Mouse (Mus musculus) forebrain, embryonic 16.5 days (tissue): ENCODE results near the gene Fut1. TPM values are rescaled to one million over a fixed set of nuclear protein-coding genes. Genes with fewer than 3 reads are reported as not detected.

Experiments used
- ATAC-seq: fragments of 200-750 bp; cut with Nextera tagmentation; 2 replicates; pipeline ENCODE4 v1.8.0; 2017; ENCODE audit warnings: mild to moderate bottlenecking, moderate library complexity
- H3K27ac ChIP-seq: fragments of 300-500 bp; sonication (generic); 2 replicates; pipeline ENCODE4 v1.5.1; 2014; ENCODE audit warnings: low read length, control low read depth
- H3K27me3 ChIP-seq: fragments of 300-500 bp; sonication (generic); replicated peaks from 2 replicates; pipeline ENCODE4 v1.6.1; 2014; ENCODE audit warnings: low read length; ENCODE audit not compliant: control insufficient read depth, insufficient read depth
- H3K36me3 ChIP-seq: fragments of 300-500 bp; sonication (generic); 2 replicates; pipeline ENCODE4 v1.6.1; 2014; ENCODE audit not compliant: control insufficient read depth, insufficient read depth
- H3K4me1 ChIP-seq: fragments of 300-500 bp; sonication (generic); replicated peaks from 2 replicates; pipeline ENCODE4 v1.6.1; 2014; ENCODE audit warnings: low read length; ENCODE audit not compliant: control insufficient read depth, insufficient read depth
- H3K4me2 ChIP-seq: fragments of 300-500 bp; sonication (generic); 2 replicates; pipeline ENCODE4 v1.6.1; 2014; ENCODE audit warnings: mild to moderate bottlenecking, low read length, control low read depth
- H3K4me3 ChIP-seq: fragments of 300-500 bp; sonication (generic); replicated peaks from 2 replicates; pipeline ENCODE4 v1.5.1; 2014; ENCODE audit warnings: mild to moderate bottlenecking, low read length, control low read depth
- H3K9ac ChIP-seq: fragments of 300-500 bp; sonication (generic); replicated peaks from 2 replicates; pipeline ENCODE4 v1.6.1; 2014; ENCODE audit warnings: low read depth, low read length, control low read depth
- H3K9me3 ChIP-seq: fragments of 300-500 bp; sonication (generic); 2 replicates; pipeline ENCODE4 v1.6.1; 2016; ENCODE audit warnings: low read length; ENCODE audit not compliant: control insufficient read depth
- WGBS: fragments of 180-500 bp; shearing (Covaris S2); extraction: QIAGEN DNeasy Blood & Tissue Kit; methylation state at CpG from one replicate; pipeline ENCODE4 v1.1.7; 2014; 5-methylcytosine and 5-hydroxymethylcytosine counted together
- polyA plus RNA-seq: library from polyadenylated mRNA; unstranded; fragments of >200 nt; fragmentation: Nextera tagmentation; extraction: Ambion mirVana; gene quantifications from 2 replicates; pipeline ENCODE4 v1.2.1, GENCODE M21; 2015

The Fut1 gene
- polyA plus RNA-seq, 1 experiment from 2014 or later = not detected

DNA sequence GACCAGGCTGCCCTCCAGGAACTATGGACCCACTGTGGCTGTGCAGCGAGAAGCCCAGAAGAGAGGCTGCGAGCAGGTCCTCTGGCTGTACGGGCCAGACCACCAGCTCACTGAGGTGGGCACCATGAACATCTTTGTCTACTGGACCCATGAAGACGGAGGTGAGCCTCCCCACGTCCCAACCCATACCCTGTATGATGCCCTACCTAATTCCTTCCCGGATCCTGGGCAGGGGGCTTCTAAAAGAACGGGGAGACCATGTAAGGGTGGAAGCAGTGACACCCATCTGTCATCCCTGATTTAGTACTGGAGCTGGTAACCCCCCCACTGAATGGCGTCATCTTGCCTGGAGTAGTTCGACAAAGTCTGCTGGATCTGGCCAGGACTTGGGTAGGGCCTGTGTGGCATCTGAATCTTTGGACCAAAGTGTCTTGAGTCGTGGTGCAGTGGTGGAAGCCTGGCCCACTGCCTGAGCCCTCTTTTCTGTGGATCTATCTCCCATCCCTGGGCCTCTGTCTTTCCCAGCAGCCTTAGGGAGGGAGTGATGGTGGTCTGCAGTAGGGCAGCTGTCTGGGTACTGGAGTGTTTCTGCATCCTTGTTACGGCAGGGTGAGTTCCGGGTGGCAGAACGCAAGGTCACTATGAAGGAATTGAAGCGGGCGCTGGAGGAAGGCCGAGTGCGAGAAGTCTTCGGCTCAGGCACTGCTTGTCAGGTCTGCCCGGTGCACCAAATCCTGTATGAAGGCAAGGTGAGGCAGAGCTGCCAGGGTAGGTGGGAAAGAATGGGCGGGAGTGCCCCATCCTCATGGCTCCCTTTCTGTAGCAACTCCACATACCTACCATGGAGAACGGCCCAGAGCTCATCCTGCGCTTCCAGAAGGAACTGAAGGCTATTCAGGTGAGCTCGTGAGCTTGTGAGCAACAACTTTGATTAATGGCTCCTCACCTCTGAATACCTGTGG lies 29.2 kb upstream of the Fut1 start:
- Histone ChIP-seq H3K9ac (no peak overlapping the region), H3K27me3 (no peaks in the 10 kb centered on the region), H3K36me3 (no peaks in the 10 kb centered on the region; the same call in 1 of the 2 replicates), H3K27ac (no peak overlapping the region), H3K4me1 (peaks cover 9% of the 10 kb centered on the region), H3K4me3 (no peak overlapping the region), H3K4me2 (no peak overlapping the region), H3K9me3 (no peaks in the 10 kb centered on the region)
- ATAC-seq = no peak
- 91% methylated on average over 23 of the region's 23 CpGs for WGBS

DNA sequence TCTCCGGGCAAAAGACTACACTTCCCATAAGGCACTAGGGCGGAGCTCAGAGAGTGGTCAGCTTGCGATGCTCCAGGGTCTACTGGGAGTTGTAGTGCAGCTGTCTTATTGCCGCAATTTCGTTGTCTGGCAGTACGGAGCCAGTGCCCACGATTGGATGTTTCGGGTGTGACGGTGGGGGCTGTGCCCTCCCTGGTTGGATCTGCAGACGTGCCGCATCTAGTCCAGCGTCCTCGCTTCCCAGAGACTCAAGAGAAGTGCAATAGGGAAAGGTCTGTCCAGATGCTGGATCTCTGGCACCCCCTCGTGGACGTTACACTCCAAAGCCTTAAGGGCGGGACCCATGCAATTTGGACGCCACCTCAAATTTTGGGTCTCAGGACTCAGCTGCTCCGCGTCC lies 27.9 kb upstream of the Fut1 start:
- Histone ChIP-seq H3K9ac (peak overlapping the region; percentile 63), H3K4me1 (peaks cover 9% of the 10 kb centered on the region), H3K4me2 (peak overlapping the region; percentile 55), H3K9me3 (no peaks in the 10 kb centered on the region), H3K27me3 (no peaks in the 10 kb centered on the region), H3K27ac (peak overlapping the region; percentile 42), H3K36me3 (no peaks in the 10 kb centered on the region; the same call in 1 of the 2 replicates), H3K4me3 (peak overlapping the region; percentile 38)
- 3% methylated on average over 19 of the region's 19 CpGs for WGBS
- peak; percentile 100 for ATAC-seq

DNA sequence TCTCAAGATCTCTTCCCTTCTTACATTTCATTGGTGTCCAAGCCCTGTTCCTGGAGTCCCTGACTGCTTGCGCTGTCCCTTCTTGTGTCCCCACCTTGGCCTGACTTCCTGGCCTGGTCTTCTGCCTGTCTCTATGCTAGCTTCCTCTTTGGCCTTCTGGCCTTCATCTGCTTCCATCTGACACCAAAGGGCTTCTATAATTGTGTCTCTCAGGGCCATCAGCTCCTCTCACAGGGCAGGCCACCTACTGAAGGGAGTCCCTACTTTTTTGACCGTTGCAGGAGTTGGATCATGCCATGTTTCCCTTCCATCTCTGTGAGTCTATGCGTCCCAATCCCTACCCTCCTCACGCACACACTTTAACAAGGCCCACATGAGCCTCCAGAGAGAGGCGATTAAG lies 27.2 kb upstream of the Fut1 start:
- Histone ChIP-seq H3K27ac (no peak overlapping the region), H3K4me3 (no peak overlapping the region), H3K4me1 (peaks cover 9% of the 10 kb centered on the region), H3K9me3 (no peaks in the 10 kb centered on the region), H3K4me2 (peak overlapping the region; percentile 55), H3K36me3 (no peaks in the 10 kb centered on the region; the same call in 1 of the 2 replicates), H3K9ac (no peak overlapping the region), H3K27me3 (no peaks in the 10 kb centered on the region)
- ATAC-seq = no peak
- 95% methylated on average over 5 of the region's 5 CpGs for WGBS

DNA sequence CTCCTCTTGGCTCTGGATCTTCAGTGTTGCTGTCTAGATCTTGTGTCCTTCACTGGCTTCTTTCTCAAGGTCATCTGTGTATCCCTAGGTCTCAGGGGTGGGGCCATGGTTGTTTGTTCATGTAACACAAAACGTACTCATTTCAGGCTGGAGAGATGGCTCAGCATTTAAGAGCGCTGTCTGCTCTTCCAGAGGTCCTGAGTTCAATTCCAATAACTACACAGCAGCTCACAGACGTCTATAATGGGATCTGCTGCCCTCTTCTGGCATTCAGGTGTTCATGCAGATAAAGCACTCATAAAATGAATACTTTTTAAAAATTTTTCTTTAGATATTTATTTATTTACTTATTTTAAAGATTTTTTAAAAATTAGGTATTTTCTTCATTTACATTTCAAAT lies 26.2 kb upstream of the Fut1 start:
- Histone ChIP-seq H3K27ac (no peak overlapping the region), H3K4me3 (no peak overlapping the region), H3K4me1 (peaks cover 9% of the 10 kb centered on the region), H3K9ac (no peak overlapping the region), H3K36me3 (no peaks in the 10 kb centered on the region; the same call in 1 of the 2 replicates), H3K27me3 (no peaks in the 10 kb centered on the region), H3K4me2 (no peak overlapping the region), H3K9me3 (no peaks in the 10 kb centered on the region)
- ATAC-seq = no peak
- 64% methylated on average over 3 of the region's 3 CpGs for WGBS

DNA sequence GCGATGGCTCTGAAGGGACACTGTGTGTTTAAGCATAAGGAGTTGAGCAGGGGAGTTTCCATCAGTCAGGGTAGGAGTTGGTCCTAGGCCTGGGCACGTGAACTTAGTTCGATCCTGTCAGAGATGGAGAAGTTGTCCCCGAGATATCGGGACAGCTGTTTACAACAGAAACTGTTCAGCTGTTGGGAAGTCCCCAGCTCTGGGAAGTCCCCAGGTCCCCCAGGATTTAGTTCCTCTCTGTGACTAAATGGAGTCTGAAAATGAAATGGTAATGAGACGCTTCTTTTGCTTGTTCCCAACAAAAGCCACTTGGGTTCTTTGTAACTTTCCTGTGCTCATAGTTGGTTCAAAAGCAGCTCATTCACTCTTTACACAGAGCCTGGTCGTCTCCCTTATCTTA lies 25.2 kb upstream of the Fut1 start:
- no peak overlapping the region for H3K4me2 ChIP-seq
- WGBS = 80% methylated on average over 7 of the region's 7 CpGs
- no peak overlapping the region for H3K4me3 ChIP-seq
- H3K27ac ChIP-seq = no peak overlapping the region
- peaks cover 9% of the 10 kb centered on the region for H3K4me1 ChIP-seq
- no peak overlapping the region for H3K9ac ChIP-seq
- no peaks in the 10 kb centered on the region for H3K9me3 ChIP-seq
- no peaks in the 10 kb centered on the region for H3K27me3 ChIP-seq
- no peak for ATAC-seq
- H3K36me3 ChIP-seq = no peaks in the 10 kb centered on the region

DNA sequence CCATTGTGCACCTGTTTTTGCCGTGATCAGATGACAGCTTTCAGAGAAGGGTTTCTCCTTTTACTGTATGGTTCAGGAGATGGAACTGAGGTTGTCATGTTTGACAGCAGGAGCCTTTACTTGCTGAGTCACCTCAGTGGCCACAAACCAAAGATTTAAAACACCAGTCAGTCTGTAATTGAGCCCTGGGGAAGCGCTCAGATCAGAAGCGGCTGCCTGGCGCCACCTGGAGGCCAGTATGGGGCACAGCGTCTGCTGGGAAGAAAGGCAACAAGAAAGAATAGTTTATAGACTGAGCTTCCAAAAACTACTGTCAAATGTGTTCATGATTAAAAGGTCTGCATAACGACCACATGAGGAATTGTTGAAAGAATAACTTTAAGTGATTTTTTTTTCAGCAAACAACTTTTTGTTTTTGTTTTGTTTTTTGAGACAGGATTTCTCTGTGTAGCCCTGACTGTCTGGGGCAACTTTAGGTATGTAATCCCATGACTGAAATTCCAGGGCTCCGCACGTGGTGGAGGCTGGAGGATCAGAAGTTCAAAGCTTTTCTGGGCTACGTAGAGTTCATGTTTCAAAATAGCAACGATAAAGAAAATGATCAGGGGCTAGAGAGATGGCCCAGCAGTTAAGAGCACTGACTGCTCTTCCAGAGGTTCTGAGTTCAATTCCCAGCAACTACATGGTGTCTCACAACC lies 23.8 kb upstream of the Fut1 start:
- no peak for ATAC-seq
- Histone ChIP-seq H3K9me3 (no peaks in the 10 kb centered on the region), H3K9ac (no peak overlapping the region), H3K4me1 (peaks cover 9% of the 10 kb centered on the region), H3K4me3 (no peak overlapping the region), H3K4me2 (no peak overlapping the region), H3K27me3 (no peaks in the 10 kb centered on the region), H3K36me3 (no peaks in the 10 kb centered on the region), H3K27ac (no peak overlapping the region)
- 26% methylated on average over 10 of the region's 10 CpGs for WGBS

DNA sequence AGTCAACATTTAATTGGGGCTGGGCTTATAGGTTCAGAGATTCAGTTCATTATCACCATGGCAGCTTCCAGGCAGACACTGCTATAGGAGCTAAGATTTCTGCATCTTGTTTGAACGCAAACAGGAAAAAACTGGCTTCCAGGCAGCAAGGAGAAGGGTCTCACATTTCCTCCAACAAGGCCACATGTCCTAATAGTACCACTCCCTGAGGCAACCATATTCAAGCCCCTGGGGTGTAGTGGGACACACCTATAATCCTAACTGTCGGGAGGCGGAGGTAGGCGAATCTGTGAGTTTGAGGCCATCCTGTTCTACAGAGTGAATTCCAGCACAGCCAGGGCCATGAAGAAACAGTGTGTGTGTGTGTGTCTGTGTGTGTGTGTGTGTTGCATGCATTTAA lies 21.9 kb upstream of the Fut1 start:
- H3K4me1 ChIP-seq = no peaks in the 10 kb centered on the region
- 88% methylated on average over 4 of the region's 4 CpGs for WGBS
- no peaks in the 10 kb centered on the region for H3K36me3 ChIP-seq
- no peaks in the 10 kb centered on the region for H3K9me3 ChIP-seq
- no peak overlapping the region for H3K9ac ChIP-seq
- H3K4me2 ChIP-seq = no peak overlapping the region
- no peaks in the 10 kb centered on the region for H3K27me3 ChIP-seq
- no peak for ATAC-seq
- H3K27ac ChIP-seq = no peak overlapping the region
- no peak overlapping the region for H3K4me3 ChIP-seq

DNA sequence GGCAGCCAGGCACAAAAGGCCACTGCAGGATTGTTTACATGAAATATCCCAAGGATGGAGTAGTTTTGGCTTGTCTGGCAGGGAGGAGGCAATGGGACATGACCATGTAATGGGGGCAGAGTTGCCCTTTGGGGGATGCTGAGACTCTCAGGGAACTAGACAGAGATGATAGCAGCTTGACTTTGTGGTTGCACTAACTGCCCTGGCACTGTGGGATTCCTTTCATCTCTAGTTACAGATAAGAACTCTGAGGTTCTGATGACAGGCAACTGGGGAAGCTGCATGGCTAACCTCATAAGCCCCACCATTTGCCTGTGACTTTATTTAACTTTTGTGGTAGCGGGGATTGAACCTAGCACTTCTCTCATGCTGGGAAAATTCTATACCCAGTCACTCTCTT lies 21.0 kb upstream of the Fut1 start:
- Histone ChIP-seq H3K27ac (no peak overlapping the region), H3K36me3 (no peaks in the 10 kb centered on the region), H3K4me3 (no peak overlapping the region), H3K27me3 (no peaks in the 10 kb centered on the region), H3K4me2 (no peak overlapping the region), H3K9me3 (no peaks in the 10 kb centered on the region), H3K4me1 (no peaks in the 10 kb centered on the region), H3K9ac (no peak overlapping the region)
- WGBS = 85% methylated on average over 1 of the region's 1 CpGs
- no peak for ATAC-seq

DNA sequence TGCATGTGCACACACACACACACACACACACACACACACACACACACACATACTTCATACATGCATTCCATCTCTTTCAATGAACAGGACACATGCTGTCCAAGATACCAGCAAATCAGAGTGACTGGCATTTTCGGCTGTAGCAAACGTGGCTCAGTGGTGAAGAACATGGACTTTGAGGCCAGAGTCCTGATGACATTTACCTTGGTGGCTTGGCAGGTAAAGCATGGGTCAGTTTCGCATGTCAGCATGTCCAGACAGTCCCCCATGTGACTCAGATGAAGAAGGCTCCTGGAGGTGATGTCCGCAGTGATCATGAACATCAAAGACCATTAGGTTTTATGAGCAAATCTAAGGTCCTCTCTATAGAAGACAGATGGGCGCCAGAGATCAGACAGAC lies 20.1 kb upstream of the Fut1 start:
- Histone ChIP-seq H3K27me3 (no peaks in the 10 kb centered on the region), H3K36me3 (no peaks in the 10 kb centered on the region), H3K4me1 (no peaks in the 10 kb centered on the region), H3K9me3 (no peaks in the 10 kb centered on the region), H3K4me3 (no peak overlapping the region), H3K9ac (no peak overlapping the region), H3K4me2 (no peak overlapping the region), H3K27ac (no peak overlapping the region)
- no peak for ATAC-seq
- 87% methylated on average over 5 of the region's 5 CpGs for WGBS
